Mouse (Mus musculus) lung, adult 2 months (tissue): ENCODE results near the gene 1700017N19Rik. TPM values are rescaled to one million over a fixed set of nuclear protein-coding genes. Genes with fewer than 3 reads are reported as not detected.

Experiments
- DNase-seq: peaks from one replicate; pipeline ENCODE4 v3.0.0; 2022
- H3K4me1 ChIP-seq: fragments of 200-500 bp; 2 replicates; pipeline ENCODE4 v1.6.1; 2011; ENCODE audit warnings: low read length; ENCODE audit not compliant: control insufficient read depth, insufficient read depth
- H3K4me3 ChIP-seq: fragments of 200-500 bp; replicated peaks from 2 replicates; pipeline ENCODE3; 2011; ENCODE audit warnings: low read depth, mild to moderate bottlenecking, control low read depth, low read length; ENCODE audit errors: extremely low read depth
- CTCF ChIP-seq: fragments of 200-500 bp; IDR thresholded peaks from 2 replicates; pipeline ENCODE4 v1.5.1; 2011; ENCODE audit warnings: mild to moderate bottlenecking, low read length, control low read depth; ENCODE audit not compliant: insufficient read depth
- POLR2A ChIP-seq: fragments of 200-500 bp; IDR thresholded peaks from 2 replicates; pipeline ENCODE4 v1.6.1; 2011; ENCODE audit warnings: low read depth, mild to moderate bottlenecking, control low read depth, low read length, borderline replicate concordance; ENCODE audit errors: extremely low read depth
- WGBS: fragments of 180-500 bp; shearing (Covaris S2); methylation state at CpG from one replicate; pipeline ENCODE4 v1.1.7; 2018; 5-methylcytosine and 5-hydroxymethylcytosine counted together
- polyA plus RNA-seq: library from polyadenylated mRNA; depleted of rRNA; stranded (reverse); fragments of >200 nt; gene quantifications from 2 replicates; pipeline ENCODE4 v1.2.3, GENCODE M21; 2012; rRNA removed

1700017N19Rik gene
- polyA plus RNA-seq, 1 experiment, result not detected

DNA sequence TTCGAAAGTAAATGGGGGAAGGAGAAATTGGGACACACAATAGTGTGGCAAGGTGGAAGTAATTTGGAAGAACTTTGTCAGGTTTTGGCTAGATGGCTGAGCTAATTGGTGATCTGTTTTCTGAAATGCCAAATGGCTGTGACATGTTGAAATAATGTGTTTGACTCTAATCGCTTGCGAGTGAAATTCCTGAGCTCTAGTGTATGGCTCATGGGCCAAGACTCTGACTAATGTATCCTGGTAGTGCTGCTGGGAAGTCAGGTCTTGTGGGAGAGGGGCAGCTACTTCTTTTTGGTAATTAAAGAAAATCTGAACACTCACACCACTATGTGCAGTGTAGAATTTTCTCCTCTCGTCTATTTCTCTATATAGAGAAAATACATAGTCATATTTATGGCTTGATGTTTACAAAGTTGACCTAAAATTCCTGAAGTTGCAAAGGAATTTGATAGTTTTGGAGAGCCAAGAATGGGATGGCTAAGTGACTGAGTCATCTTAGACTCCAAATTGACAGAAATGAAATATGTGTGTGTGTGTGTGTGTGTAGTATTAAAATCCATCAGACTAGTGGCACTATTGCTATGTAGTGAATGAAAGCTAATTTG, 55.1 kb downstream of the 1700017N19Rik start:
- no peak for DNase-seq
- TF ChIP-seq POLR2A, result no peak
- no peak for TF ChIP-seq CTCF
- no peak overlapping the region for H3K4me3 ChIP-seq
- WGBS, result 71% methylated on average over 4 of the region's 4 CpGs
- H3K4me1 ChIP-seq, result no peaks in the 10 kb centered on the region

DNA sequence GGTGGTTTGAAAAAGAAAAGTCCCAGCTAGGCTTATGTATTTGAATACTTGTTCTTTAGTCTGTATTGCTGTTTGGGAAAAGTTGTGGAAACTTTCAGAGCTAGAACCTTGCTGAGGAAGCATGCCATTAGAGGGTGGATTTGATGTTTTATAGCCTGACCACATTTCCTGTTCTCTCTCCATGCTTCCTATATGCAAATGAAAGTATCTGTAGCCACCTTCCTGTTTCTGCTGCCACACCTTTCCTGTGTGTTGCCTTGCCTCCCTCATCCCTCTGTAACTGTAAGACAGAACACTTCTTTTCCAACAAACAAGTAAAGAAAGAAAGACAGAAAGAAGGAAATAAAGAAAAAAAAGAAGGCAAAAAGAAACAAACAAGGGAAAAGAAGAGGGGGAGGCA, 63.9 kb downstream of the 1700017N19Rik start:
- Histone ChIP-seq H3K4me3 (no peak overlapping the region), H3K4me1 (no peaks in the 10 kb centered on the region)
- DNase-seq, result no peak
- no peak for TF ChIP-seq POLR2A
- TF ChIP-seq CTCF, result no peak

- Histone ChIP-seq H3K4me1 (no peaks in the 10 kb centered on the region), H3K4me3 (no peak overlapping the region)
- no peak for DNase-seq
- TF ChIP-seq POLR2A, result no peak
- no peak for TF ChIP-seq CTCF
- WGBS, result 68% methylated on average over 2 of the region's 2 CpGs
Observed at GRCm38 (mm10) chr10:100661970-100662590, 71.8 kb downstream of the 1700017N19Rik start.

Other genes with a start within 250 kb of the 1700017N19Rik start
- not detected in 2 replicates for gene Gm4302, start 249.6 kb upstream of the 1700017N19Rik start, polyA plus RNA-seq
- gene Gm4303, start 244.5 kb upstream of the 1700017N19Rik start, polyA plus RNA-seq, result not detected in 2 replicates
- gene Gm4305, start 239.4 kb upstream of the 1700017N19Rik start, polyA plus RNA-seq, result not detected in 2 replicates
- gene Gm4307, start 229.1 kb upstream of the 1700017N19Rik start, polyA plus RNA-seq, result not detected in 2 replicates
- gene Gm4312, start 207.9 kb upstream of the 1700017N19Rik start, polyA plus RNA-seq, result not detected in 2 replicates
- gene Tmtc3, start 103.1 kb upstream of the 1700017N19Rik start, polyA plus RNA-seq, result 6.8 and 9.8 TPM in 2 replicates
- gene Cep290, start 102.9 kb upstream of the 1700017N19Rik start, polyA plus RNA-seq, result 0.29 and 0.82 TPM in 2 replicates
- 7.9 and 9.4 TPM in 2 replicates for gene 4930430F08Rik, start 61 bp upstream of the 1700017N19Rik start, polyA plus RNA-seq